Mouse (Mus musculus): ENCODE results near the gene Hist1h2ad.
"Not testable (repeated sequence)": the region's sequence is repeated elsewhere in the genome, so short reads cannot be mapped to it uniquely, and the experiment has no call there.

Hist1h2ad gene

GRCm38 (mm10) chr13:23541497-23541896, 32.7 kb upstream of the Hist1h2ad start:
- no peak for DNase-seq (ENCODE audit: low spot score)

GRCm38 (mm10) chr13:23542225-23542980, 31.8 kb upstream of the Hist1h2ad start:
- DNase-seq (ENCODE audit: low spot score) = not testable (repeated sequence)

DNA sequence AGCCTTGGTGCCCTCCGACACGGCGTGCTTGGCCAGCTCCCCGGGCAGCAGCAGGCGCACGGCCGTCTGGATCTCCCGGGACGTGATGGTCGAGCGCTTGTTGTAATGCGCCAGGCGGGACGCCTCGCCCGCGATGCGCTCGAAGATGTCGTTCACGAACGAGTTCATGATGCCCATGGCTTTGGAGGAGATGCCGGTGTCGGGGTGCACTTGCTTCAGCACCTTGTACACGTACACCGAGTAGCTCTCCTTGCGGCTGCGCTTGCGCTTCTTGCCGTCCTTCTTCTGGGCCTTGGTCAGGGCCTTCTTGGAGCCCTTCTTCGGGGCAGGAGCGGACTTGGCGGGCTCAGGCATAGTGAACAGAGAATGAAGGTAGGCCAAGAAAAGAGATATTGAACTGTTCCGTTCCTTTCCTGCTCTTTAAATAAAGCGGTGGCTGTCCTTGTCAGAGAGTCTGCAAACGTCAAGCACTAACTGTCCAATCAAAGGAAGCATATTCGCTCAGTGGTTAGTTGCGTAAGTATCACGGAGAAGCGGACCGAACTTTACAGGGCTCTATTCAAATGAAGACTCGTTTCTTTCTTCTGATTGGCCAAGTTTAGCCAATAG, 31.1 kb upstream of the Hist1h2ad start, which contains the start of gene Hist1h2bh:
TSS of gene Hist1h2bh (minus strand) at position 394 of the 609 bp plus-strand sequence.
- DNase-seq (ENCODE audit: low spot score) = peak; percentile 91

- peak; percentile 92 for DNase-seq (ENCODE audit: low spot score)
Measured at GRCm38 (mm10) chr13:23543965-23544786, 30.0 kb upstream of the Hist1h2ad start, which contains the start of gene Hist1h3f. Gene Hist1h3f, plus strand, starts transcription at chr13:23544052.

DNA sequence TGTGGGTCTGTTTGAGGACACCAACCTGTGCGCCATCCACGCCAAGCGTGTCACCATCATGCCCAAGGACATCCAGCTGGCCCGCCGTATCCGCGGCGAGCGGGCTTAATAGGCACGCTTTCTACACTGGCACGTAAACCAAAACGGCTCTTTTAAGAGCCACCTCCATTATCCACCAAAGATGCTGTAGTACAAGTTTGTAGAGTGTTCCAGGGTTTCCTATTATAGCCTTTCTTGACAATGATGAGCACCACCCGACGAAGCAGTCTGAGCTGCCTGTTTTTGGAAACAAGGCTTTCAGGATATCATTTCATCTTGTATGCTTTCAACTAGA, 29.4 kb upstream of the Hist1h2ad start:
- DNase-seq (ENCODE audit: low spot score) = not testable (repeated sequence)

DNA sequence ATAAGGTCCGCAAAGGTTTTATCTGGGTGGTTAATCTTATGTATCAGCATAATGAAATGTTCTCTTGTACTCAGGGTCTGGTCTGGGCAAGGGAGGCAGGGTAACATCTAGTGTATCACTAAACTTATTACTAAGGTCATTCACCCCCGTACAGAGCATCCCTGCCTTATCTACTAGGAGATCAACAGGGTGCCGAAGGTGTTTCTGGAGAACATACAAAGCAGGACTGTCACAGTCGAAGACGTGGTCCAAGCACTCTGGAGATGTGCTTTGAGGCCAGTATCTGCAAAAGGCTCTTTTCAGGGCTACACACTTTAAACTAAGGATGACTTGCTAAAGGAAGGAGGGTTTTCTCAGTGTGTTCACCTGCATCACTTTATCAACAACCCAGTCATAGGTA, 27.5 kb upstream of the Hist1h2ad start:
- no peak for DNase-seq (ENCODE audit: low spot score)

- DNase-seq (ENCODE audit: low spot score) = peak; percentile 49
Measured at GRCm38 (mm10) chr13:23550761-23551145, 23.4 kb upstream of the Hist1h2ad start.

GRCm38 (mm10) chr13:23551146-23551834, 22.9 kb upstream of the Hist1h2ad start, which contains the start of gene Hist1h4f:
Gene Hist1h4f, minus strand, starts transcription at chr13:23551648.
- peak; percentile 96 for DNase-seq (ENCODE audit: low spot score)

DNA sequence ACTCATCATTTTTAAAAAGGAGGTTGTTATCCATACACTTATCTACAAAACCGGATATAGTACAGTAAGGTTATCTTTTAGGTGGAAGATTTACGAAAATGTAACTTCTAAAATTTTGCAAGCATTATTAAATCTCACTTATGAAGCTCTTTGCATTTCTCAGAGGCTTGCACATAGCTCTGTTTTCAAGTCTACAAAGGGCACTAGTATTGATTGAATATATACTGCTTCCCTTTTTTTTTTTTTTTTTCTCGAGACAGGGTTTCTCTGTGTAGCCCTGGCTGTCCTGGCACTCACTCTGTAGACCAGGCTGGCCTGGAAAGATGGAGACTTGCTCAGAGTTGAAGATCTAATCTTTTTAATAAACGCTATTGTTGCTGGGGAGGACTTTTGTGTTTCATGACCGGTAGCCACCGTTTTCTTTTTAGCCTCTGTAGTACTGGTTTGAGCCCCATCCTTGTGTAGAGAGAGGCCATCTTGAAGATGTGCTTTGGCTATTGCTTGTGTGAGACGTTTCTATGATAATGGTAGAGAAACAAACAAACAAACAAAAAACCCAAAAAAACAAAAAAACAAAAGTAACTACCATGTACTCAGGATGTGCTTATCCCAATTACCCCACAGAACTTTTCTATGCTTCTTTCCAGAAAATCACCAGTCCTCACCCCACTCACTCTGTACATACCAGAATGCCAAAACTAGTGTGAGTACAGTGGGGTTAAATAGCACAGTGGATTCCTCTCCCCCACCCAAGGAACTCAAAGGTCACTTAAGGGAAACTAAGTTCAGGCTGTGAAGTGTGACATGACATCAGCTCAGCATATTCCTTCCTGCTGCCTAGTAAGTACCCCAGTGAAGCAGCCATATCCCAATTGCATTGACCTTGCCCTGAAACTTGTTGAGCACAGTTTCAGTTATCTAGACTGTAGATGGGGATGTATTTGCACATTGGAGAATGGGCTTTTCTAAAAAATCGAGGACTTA, 22.0 kb upstream of the Hist1h2ad start:
- no peak for DNase-seq (ENCODE audit: low spot score)

- DNase-seq (ENCODE audit: low spot score) = no peak
Measured at GRCm38 (mm10) chr13:23552962-23553361, 21.2 kb upstream of the Hist1h2ad start, which contains the start of gene Hist1h1d. Gene Hist1h1d, plus strand, starts transcription at chr13:23553262.

DNA sequence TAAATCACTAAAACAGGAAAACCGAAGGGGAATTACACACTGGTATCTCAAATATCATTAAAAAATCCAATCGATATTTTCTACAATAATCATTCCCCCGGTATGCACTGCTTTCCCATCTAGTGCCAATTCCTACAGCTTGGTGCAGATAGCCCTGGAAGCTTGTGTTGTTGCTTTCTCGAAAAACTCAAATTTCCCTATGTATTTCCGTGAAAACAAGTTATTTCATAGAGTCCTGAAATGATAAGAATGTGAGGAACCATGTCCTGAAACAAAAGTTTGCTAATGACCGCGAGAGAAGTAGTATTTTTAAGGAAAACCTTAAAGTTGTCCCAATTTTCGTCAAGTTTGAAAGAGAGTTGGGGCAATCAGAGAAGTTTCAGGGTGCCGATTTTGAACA, 19.8 kb upstream of the Hist1h2ad start:
- DNase-seq (ENCODE audit: low spot score) = no peak

DNA sequence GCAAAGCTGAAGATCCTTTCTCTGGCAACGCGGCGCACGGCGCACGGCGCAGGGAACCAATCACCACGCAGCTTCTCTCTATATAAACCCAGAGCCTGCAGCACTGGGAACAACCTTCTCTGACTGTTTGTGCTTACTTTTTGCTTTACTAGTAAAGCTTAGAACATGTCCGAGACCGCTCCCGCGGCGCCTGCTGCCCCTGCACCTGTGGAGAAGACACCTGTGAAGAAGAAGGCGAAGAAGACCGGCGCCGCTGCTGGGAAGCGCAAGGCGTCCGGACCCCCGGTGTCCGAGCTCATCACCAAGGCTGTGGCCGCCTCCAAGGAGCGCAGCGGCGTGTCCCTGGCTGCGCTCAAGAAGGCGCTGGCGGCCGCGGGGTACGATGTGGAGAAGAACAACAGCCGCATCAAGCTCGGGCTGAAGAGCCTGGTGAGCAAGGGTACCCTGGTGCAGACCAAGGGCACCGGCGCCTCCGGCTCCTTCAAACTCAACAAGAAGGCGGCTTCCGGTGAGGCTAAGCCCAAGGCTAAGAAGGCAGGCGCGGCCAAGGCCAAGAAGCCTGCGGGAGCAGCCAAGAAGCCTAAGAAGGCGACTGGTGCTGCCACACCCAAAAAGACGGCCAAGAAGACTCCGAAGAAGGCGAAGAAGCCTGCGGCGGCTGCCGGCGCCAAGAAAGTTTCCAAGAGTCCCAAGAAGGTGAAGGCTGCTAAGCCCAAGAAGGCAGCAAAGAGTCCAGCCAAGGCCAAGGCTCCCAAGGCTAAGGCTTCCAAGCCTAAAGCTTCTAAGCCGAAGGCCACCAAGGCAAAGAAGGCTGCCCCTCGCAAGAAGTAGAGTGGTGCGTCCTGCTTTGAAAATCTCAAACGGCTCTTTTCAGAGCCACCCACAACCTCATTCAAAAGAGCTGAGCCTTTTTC, 19.0 kb upstream of the Hist1h2ad start:
- peak; percentile 90 for DNase-seq (ENCODE audit: low spot score)

DNA sequence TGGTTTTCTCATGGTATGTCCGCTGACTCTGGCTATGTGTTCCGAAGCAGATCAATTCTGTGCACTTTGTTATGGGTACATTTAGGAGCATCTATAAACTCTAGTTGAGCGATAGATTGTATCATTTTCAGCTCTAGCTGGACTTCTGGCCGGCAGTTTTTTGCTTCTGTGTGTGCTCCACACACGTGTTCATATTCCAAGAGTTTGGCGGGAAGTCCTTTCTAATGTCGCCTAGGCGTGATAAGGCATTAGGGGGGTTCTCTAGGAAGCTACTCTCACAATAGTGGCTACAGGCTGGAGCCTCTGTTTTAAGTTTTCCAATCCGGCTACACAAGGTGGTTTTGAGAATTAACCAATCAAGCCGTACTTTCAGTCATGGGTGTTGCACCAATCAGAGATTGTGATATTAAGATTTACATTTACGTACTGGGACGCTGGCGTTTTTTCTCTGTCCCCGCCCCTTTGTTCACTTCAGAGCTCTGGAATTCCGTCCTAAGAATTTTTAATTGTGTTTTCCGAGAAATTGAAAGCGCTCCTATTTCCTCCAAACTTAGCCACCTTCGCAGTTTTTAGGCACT, 18.3 kb upstream of the Hist1h2ad start:
- DNase-seq (ENCODE audit: low spot score) = peak; percentile 79

- DNase-seq (ENCODE audit: low spot score) = no peak
Measured at GRCm38 (mm10) chr13:23556906-23557305, 17.3 kb upstream of the Hist1h2ad start.

GRCm38 (mm10) chr13:23560699-23561098, 13.5 kb upstream of the Hist1h2ad start:
- not testable (repeated sequence) for DNase-seq (ENCODE audit: low spot score)

DNA sequence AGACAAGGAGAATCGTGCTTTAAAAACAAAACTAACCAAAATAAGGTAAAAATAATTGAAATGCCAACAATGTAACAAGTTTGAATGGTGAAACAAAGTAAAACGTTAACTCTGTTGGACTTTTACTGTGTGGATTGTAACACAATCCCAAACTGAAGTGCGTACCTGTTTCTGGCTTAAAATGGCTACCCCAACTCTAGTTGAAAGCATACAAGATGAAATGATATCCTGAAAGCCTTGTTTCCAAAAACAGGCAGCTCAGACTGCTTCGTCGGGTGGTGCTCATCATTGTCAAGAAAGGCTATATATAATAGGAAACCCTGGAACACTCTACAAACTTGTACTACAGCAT, 12.7 kb upstream of the Hist1h2ad start:
- DNase-seq (ENCODE audit: low spot score) = not testable (repeated sequence)

- DNase-seq (ENCODE audit: low spot score) = peak; percentile 98
Measured at GRCm38 (mm10) chr13:23561883-23562659, 12.1 kb upstream of the Hist1h2ad start, which contains the start of gene Hist1h3e. Gene Hist1h3e, minus strand, starts transcription at chr13:23562369.

DNA sequence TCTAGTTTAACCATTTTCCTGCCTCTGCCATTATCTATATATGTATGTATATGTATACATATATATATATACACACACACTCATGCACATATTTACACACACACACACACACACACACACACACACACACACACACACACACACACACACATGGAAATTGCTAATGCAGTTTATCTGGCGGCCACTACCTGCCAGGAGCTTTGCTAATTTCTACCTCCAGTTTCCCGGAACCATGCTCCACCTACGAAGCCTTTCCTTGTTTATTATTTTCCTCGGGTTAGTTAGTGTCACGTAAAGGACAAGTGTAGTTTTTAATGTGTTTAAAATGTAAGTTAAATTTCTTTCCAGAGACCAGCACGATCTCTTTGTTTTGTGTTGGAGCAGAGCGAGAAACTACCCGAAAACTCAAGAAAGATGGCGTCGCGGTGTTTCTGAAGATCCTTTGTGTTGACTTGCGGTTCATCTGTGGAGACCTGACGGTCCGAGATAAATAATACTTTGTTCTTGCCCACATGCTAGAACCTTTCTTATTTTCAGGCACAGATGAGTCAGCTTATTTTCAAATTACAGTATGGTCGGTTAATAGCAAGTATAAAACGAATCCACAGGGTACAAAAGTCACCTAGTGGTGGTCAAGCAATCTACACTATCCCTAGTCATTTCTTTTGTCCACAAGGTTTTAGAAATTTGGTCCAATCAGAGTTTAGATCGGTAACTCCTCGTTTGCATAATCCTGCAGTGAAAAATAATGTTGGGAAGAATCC, 11.3 kb upstream of the Hist1h2ad start:
- DNase-seq (ENCODE audit: low spot score) = peak; percentile 83

All from adipocyte (in vitro differentiated cells).